Mouse (Mus musculus) lung, postnatal 0 days (tissue): ENCODE measurements around the gene Tcf3.

Experiments
- CTCF ChIP-seq: IDR thresholded peaks from 2 replicates; pipeline ENCODE4 v1.5.1; 2016; ENCODE audit warnings: antibody characterized with exemption, mild to moderate bottlenecking
- EP300 ChIP-seq: IDR thresholded peaks from 2 replicates; pipeline ENCODE4 v1.6.1; 2016; ENCODE audit warnings: antibody characterized with exemption, mild to moderate bottlenecking, control low read depth

GRCm38 (mm10) chr10:80441598-80441997 is 8.2 kb upstream of the Tcf3 start:
- peak; percentile 27 for TF ChIP-seq CTCF
- no peak for TF ChIP-seq EP300
